Mouse (Mus musculus): ENCODE measurements around the gene Grn.

The Grn gene

DNA sequence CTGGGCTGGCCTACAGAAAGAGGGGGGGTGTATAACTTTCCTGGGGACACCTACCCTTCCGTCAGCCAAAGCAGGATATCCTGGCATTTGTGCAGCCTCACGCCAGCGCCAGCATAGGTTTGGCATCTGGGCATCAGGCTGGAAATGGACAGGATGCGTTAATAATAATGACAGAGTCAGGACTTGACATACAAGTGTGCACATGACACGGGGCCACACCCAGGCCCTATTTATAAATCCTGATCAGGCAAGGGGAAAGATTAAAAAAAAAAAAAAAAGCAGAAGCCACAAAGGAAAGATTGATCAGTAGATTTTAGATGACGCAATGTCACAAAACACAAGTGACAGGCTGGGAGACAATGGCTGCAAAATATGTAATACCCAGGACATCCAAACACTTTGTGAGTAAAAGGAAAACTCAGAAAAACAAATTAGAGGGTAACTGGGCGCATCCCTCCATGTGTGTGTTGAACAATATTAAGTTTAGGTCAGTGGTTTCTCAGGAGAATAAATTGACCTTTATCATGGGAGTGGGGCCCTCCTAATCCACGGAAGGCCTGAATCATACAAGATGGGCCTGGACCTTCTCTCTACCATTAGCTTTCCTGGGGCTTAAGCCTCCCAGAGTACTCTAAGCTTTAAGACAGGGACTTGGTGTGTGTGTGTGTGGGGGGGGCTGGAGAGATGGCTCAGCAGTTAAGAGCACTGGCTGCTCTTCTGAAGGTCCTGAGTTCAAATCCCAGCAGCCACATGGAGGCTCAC, 4.4 kb upstream of the Grn start:
- 85% methylated on average over 8 of the region's 8 CpGs for WGBS

DNA sequence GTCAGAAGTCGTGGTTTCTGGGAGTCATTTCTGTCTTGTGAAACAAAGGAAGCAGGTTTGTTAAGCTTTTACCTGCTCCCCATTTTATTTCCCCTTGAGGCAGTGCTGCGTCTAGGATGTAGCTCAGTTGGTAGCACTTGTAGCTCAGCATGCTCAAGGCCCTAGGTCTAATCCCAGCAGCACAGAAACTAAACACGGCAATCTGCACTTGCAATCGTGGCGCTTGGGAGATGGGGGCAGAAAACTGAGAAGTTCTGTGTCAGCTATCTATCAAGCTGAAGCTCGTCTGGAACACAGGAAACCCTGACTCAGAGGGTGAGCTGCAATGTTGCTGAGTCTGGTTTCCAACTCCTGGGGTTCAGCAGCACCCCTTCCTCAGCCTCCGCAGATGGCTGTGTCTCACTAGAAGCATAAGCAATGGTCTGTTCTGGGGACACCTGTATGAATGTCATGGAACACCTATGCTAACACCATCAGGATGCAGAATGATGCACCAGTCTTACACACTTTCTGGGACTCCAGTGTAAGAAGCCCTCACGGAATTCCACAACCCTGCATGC, 1.1 kb upstream of the Grn start:
- WGBS, result 66% methylated on average over 8 of the region's 8 CpGs

DNA sequence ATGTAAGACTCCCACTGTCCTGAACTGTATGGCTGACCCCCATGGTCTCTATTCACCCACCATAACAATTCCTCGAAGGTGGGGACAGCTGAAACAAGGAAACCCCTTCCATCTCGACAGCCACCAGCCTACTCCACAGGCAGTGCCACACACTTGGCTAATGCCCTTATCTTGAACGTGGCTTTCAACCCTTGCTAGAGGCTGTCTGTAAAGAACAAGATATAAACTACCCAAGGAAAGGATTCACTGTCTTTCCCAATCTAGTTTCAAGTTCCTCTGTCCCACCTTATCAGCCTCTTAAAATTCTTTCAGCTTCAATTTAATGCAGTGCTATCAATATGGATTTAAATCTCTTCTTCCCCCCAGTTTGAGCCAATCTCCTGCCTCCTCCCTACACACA, 564 bp upstream of the Grn start:
- WGBS, result 42% methylated on average over 3 of the region's 3 CpGs

DNA sequence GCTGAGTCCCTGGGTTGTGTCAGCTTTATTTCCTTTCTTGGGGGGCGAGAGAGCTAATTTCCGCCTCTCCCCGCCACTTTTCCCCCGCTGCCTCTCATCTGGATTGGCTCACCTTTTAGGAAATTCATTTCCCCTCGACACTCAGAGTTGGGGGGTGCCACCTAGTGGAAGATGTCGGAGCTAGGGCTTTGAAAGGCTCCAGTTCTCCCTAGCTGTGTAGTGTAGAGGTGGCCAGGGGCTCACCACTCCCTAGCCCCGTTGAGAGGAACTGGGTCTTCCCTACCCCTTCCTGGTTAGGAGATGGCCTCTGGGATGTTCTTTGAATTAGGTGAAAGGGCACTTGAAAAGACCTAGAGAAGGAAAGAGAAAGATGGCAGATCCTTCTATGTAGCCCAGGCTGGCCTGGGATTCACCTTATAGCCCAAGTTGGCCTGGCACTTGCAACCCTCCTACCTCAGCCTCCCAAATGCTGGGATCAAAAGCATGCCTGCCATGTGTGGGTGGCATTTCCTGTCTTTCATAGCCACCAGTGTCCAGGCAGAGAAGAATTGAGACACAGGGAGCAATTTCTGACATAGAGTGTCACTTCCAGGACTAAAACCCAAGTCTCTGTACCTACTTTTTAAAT, 1.0 kb downstream of the Grn start:
- WGBS, result under 1% methylated on average over 7 of the region's 7 CpGs

DNA sequence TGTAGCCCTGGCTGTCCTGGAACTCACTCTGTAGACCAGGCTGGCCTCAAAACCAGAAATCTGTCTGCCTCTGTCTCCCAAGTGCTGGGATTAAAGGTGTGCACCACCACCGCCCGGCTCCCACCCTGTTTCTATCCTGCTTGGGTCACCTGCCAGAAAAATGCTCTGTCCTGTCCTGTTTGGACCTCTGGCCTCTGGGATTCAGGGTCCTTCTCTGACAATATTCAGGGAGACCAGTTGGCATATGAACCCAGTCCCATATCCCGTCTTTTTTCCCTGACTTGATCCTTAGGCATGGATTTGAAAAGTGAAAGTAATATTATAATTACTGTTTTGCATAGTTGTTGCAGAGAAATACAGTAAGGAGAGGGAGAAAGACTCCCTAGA, 1.6 kb downstream of the Grn start:
- 64% methylated on average over 3 of the region's 3 CpGs for WGBS

DNA sequence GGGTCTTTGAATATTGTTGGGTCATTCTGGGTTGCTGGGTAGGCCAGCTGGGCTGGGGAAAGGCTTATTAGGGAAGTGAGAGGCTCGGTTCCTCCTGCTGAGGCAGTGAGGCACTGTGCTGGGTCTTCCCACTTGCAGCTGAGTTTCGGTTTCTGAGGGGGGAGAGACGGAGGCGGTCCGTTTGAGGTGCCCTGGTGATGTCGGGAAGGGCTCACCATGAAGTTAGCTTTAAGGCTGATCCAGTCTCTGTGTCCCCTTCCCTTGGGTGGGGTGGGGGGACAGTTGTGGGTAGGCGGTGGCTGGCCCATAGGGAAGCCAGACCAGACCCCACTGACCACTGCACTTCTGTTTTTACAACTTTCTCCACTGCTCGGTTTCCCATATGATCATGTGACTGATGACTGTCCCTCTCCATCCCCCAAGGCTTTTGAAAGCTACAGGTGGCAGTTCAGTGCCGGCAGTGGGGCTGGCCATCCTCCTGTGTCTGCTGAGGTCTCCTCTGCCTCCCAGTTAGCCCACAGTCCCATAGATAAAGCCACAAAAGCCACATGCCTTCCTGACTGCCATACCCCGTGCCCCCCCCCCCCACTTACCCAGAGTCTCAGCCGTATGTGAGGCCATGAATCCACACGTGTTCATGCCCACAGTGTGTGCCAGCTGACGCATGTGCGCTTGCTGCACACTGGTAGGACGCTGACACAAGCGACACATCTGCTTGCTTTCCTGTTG, 2.2 kb downstream of the Grn start:
- 45% methylated on average over 16 of the region's 16 CpGs for WGBS

DNA sequence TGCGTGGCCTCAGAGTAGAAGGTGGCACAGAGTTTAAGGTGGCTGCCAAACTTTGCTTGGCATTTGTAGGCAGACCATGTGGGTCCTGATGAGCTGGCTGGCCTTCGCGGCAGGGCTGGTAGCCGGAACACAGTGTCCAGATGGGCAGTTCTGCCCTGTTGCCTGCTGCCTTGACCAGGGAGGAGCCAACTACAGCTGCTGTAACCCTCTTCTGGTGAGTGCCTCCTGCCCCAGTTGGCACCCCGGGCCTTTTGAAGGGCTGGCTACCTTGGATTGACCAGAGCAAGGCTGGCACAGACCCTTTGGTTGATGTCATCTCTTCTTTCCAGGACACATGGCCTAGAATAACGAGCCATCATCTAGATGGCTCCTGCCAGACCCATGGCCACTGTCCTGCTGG, 2.8 kb downstream of the Grn start:
- WGBS, result 46% methylated on average over 6 of the region's 6 CpGs

DNA sequence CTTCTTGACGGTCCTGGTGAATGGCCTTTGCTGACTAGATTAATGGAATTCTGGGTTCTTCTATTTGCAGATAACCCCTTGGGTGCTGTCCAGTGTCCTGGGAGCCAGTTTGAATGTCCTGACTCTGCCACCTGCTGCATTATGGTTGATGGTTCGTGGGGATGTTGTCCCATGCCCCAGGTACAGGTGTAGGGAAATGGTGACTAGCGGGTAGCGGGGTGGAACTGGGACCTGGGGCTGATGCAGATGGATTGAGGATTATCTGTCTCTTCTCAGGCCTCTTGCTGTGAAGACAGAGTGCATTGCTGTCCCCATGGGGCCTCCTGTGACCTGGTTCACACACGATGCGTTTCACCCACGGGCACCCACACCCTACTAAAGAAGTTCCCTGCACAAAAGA, 3.8 kb downstream of the Grn start:
- 84% methylated on average over 7 of the region's 7 CpGs for WGBS

DNA sequence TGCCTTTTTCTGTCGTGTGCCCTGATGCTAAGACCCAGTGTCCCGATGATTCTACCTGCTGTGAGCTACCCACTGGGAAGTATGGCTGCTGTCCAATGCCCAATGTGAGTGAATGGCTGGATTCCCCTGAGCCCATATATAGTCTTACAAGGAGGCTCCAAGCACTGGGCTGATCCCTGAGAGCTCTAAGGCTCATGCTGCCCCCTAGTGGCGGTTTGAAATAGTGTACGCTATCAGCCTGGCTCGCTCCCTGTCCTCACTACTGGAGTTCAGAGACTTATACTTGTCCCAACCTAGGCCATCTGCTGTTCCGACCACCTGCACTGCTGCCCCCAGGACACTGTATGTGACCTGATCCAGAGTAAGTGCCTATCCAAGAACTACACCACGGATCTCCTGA, 4.3 kb downstream of the Grn start:
- 6% methylated on average over 7 of the region's 7 CpGs for WGBS

DNA sequence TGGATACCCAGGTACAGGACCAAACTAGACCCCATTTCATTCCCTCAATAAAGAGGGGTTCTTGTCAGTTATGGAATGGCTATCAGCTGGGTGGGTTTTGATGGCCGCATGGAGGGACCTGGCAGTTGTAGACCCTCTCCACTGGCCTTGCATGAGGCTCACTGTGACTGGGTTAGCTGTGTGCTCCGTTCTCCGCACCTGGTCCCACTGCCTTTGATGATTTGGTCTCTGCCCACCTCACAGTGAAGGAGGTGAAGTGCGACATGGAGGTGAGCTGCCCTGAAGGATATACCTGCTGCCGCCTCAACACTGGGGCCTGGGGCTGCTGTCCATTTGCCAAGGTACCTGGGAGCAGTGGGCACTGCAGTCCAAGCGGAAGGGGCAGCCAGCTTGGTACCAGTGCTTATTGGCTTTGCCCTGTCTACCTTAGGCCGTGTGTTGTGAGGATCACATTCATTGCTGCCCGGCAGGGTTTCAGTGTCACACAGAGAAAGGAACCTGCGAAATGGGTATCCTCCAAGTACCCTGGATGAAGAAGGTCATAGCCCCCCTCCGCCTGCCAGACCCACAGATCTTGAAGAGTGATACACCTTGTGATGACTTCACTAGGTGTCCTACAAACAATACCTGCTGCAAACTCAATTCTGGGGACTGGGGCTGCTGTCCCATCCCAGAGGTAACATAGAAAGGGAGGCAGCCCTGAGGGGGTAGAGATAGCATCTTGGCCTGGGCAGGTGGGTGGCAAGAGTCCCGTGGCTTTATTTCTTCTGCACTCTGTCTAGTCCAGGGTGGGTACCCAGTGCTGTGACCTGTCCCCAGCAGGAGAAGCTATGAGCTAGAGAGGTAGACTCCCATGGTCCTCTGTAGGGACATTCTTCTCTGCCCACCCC, 4.9 kb downstream of the Grn start:
- 86% methylated on average over 11 of the region's 11 CpGs for WGBS

DNA sequence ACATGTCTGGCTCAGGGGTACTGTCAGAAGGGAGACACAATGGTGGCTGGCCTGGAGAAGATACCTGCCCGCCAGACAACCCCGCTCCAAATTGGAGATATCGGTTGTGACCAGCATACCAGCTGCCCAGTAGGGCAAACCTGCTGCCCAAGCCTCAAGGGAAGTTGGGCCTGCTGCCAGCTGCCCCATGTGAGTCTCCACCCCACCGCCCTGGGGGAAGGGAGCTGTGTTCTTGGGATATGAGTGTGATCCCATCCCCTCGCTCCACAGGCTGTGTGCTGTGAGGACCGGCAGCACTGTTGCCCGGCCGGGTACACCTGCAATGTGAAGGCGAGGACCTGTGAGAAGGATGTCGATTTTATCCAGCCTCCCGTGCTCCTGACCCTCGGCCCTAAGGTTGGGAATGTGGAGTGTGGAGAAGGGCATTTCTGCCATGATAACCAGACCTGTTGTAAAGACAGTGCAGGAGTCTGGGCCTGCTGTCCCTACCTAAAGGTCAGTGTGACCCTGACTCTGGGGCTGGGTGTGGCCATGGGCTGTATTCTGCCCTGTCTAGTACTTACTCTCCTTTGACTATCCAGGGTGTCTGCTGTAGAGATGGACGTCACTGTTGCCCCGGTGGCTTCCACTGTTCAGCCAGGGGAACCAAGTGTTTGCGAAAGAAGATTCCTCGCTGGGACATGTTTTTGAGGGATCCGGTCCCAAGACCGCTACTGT, 5.8 kb downstream of the Grn start:
- WGBS, result 82% methylated on average over 18 of the region's 18 CpGs

DNA sequence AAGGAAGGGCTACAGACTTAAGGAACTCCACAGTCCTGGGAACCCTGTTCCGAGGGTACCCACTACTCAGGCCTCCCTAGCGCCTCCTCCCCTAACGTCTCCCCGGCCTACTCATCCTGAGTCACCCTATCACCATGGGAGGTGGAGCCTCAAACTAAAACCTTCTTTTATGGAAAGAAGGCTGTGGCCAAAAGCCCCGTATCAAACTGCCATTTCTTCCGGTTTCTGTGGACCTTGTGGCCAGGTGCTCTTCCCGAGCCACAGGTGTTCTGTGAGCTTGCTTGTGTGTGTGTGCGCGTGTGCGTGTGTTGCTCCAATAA, 6.3 kb downstream of the Grn start:
- WGBS, result 59% methylated on average over 10 of the region's 10 CpGs

DNA sequence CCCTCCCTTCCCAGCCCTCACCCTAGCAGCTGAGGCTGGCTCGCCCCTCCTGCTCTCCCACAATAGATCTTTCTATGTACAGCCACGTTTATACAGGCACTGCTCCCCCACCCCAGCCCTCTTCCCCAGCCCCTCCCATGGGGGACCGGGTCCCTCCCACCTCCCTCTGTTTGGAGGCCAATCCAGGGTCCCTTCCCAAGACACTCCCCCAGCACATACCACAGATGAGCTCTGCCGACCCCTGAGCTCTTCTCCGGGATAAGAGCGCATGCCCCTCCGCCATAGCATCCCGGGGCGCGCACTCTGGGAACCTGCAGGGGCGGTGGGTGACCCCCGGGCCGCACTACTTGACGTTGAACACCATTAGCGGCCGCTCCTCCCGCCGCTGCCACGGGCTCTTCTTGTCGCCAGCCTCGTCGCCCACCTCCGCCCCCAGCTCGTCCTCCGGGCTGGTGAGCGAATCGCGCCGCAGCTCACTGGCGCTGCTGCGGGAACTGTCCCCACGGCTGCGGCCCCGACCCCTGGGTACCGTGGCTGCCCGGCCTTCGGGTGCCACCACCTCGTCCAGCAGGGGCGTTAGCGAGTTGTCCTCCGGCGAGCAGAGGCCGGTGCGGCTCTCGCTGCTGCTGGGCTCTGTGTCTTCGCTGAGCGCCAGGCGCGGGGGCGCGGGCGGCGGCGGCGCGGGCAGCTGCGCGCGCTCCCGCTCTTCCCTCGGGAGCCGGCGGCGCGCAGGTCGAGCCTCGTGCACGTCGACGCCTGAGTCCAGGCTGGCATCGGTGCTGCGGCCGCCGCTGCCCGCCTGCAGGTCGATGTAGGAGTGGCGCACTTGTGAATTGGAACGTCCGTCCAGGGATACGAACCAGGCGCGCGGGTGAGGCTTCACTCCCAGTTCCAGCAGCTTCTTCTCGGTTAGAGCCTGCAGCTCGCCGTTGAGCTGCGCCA, 7.3 kb downstream of the Grn start:
- WGBS, result 20% methylated on average over 87 of the region's 87 CpGs

DNA sequence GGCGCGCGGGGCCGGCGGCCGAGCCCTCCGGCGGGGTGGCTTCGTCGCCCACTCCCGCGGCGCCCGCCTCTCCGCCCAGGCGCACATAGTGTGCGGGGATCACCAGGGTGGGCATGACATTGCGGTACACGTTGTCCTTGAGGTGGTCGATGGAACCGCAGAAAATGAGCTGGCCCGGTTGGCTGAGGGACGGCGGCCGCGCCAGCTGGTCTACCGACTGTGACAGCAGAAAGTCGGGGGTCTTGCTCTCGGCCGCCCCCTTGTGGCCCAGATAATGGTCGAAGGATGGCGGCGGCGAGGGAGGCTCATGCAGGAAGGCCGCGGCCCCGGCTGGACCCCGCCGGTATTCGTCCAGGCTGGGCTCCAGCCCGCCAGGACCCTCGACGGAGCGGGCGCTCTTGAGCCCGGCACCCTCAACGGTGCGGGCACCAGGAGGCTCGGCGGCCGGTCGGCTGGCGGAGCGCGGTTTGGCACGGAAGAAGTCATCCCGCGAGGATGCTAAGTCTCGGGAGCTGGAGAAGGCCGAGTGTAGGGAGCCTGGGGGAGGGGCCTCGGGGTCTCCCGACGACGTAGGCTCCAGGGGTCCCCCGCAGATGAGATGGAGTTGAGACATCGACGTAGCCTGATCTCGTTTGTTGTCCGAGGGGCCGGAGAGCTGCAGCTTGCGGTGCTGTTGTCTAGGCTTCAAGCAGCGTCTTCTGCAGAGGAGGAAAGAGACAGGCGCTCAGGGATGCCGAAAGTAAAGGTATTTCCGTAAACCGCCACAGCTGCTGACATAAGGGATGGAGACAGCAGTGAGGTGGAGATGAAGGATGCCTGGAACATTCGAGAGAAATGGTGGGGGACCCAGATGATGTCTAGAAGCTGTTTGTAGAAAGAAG, 8.3 kb downstream of the Grn start:
- 16% methylated on average over 77 of the region's 77 CpGs for WGBS

DNA sequence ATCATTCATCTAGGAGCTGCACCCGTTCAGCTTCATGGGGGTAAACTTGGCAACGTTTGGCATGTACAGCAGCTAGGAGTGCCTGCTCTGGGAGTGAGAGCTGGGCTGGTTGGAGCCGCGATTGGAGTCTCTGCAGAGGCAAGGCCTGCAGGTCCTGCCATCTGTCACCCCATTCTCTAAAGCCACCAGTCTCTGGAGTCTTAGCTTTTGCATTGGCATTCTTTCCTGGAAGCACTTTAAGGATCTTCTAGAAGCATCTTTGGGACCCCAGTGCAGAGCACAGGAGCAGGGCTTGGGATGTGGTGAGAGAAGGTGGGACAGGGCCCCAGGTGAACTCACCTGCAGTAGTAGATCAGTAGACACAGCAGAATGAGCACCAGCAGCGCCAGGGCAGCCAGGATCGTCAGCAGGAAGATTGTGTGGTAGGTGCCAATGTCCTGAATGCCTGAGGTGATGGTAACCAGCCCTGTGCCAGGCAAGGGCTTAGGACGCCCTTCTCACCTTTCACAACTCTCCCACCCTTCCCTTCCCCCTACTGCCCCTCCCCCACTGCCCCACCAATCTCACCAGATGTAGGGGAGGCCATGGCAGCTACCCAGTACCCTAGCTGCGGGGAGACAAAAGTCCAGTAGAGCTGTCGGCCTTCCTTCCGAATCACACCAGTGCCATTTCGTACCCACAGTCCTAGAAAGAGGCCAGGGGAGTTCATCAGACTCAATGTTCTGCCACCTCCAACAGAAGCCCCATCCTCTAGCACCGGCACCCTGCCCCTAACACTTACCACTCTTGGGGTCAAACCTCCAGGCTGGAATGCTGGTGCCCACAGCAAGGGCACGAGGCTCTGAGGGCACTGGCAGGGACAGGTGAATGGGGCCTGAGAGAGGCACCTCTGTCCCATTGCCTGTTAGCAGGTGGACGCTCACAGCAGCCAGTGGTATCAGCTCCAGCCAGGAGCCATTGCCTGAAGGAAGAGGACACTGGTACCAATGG, 9.3 kb downstream of the Grn start:
- WGBS, result 67% methylated on average over 14 of the region's 14 CpGs

DNA sequence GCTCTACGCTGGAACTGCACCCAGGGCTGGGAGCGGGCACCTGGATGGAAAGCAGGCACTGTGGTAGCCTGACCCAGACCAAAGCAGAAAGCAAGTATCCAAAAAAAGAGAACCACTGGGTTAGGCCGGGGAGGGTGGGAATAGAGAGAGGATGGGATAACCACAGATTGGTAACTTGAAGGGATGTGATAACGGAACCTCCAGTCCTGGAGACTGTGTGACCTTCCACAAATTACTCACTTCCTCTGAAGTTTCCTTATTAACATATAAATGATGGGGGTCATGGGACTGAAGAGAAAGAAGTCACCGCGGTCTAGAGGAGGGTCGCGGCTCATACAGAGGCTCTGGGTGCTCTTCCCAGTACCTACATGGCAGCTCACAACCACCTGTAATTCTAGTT, 10.1 kb downstream of the Grn start:
- 92% methylated on average over 8 of the region's 8 CpGs for WGBS

DNA sequence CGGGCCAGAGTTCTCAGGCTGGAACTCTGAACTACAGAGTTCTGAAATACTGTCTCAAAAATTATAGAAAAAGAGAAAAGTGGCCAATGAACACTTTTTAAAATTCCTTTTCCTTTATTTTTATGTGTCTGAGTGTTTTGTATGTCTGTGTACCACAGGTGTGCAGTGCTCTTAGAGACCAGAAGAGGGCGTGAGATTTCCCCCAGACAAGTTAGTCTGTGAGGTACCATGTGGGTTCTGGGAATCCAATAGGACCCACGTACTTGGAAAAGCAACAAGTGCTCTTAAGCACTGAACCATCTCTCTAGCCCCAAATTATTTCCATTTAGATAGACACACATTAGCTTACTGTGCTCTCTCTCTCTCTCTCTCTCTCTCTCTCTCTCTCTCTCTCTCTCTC, 11.3 kb downstream of the Grn start:
- WGBS, result 81% methylated on average over 3 of the region's 3 CpGs

DNA sequence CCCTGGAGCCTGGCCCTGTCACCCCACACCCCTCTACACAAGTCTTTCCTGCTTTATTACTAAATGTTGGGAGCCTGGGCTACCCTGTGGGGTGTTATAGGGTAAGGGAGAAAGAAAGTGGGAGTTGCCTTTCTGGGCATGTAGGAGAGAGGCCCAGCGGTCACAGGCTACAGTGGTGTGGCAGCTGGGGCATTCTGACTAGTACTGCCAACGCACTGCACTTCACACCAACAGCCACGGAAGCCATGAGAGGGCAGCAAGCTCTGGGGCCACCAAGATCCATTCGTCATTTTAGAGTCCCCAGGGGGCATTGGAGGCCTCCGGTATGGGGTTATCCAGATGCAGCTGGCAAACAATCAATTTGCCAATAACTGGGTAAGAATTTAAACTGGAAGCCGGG, 12.0 kb downstream of the Grn start:
- 89% methylated on average over 6 of the region's 6 CpGs for whole genome bisulfite sequencing

Data from cerebral cortex, adult 2 months (tissue).